Mouse (Mus musculus): ENCODE results near the gene Fam118a.

GRCm38 (mm10) chr15:84982888-84983287 lies 45.9 kb upstream of the Fam118a start:
- no peak for TF ChIP-seq CTCF (IDR thresholded peaks at IDR 0.05; ENCODE audit: low read depth, low read length)
- TF ChIP-seq POLR2A (IDR thresholded peaks at IDR 0.05; ENCODE audit: borderline replicate concordance, low read depth, low read length) = no peak

Measured in bone marrow macrophage, adult 2 months (primary cell).